Mouse (Mus musculus): ENCODE data around the gene Gm20219. TPM values are rescaled to one million over a fixed set of nuclear protein-coding genes. Genes with fewer than 3 reads are reported as not detected.

Gene Gm20219
- total and polyA plus RNA-seq, 3 experiments: 0.62 to 3.1 TPM; not detected in 1

DNA sequence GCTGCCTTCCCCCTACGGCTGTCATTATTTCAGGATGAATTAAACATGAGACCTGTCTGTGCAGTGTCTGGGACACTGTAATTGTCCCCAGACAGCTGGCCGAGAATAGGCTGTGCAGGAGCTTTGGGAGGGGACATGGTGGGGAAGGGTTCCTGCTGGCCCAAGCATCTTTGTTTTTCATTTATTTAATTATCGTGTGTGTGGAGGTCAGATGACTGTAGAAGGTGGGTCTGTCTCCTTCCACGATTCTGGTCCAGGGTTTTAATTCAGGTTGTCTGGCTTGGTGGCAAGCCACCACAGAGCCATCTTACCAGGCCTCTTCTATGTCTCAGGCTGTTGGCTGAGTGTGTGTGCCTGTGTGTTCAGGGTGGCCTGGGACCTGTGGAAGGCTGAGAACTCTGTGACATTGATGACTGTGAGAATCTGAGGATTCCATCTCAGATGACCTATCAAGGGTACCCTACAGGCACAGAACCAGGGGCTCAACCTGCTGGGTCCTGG is 5.5 kb downstream of the Gm20219 start:
- Histone ChIP-seq H3K9ac (ENCODE audit: control insufficient read depth, low read depth, low read length, poor library complexity, severe bottlenecking) (no peak overlapping the region), H3K9me3 (replicated peaks; ENCODE audit: insufficient read depth, low read length) (no peaks in the 10 kb centered on the region), H3K4me3 (ENCODE audit: control insufficient read depth in 1 of 2, insufficient read depth in 1 of 2, low read depth in 2 of 2, low read length in 2 of 2) (no peak overlapping the region), H3K27ac (ENCODE audit: control insufficient read depth, low read depth, low read length) (no peak overlapping the region), H3K4me1 (ENCODE audit: control insufficient read depth in 1 of 2, insufficient read depth in 2 of 2, low read length in 2 of 2) (0 out of 4 replicates have a peak, but pooled peaks cover 0 to 4% of the 10 kb centered on the region in 2 experiments), H3K79me2 (ENCODE audit: control insufficient read depth, insufficient read depth, low read length, poor library complexity) (no peaks in the 10 kb centered on the region), H3K36me3 (ENCODE audit: control insufficient read depth in 1 of 2, insufficient read depth in 2 of 2, low read length in 2 of 2) (no peaks in the 10 kb centered on the region), H3K27me3 (ENCODE audit: control insufficient read depth in 1 of 2, insufficient read depth in 2 of 2, low read length in 2 of 2) (no peaks in the 10 kb centered on the region)
- no peak for DNase-seq (ENCODE audit: low read depth, low spot score)
- TF ChIP-seq EP300 (IDR thresholded peaks at IDR 0.05; ENCODE audit: low read depth in 1 of 2, low read length in 2 of 2) (no peak), MAFK (IDR thresholded peaks at IDR 0.05; ENCODE audit: borderline replicate concordance, low read depth, low read length) (no peak), RCOR1 (IDR thresholded peaks at IDR 0.05; ENCODE audit: low read depth, low read length) (no peak), ZNF384 (IDR thresholded peaks at IDR 0.05; ENCODE audit: low read depth, low read length) (no peak), POLR2AphosphoS2 (IDR thresholded peaks at IDR 0.05; ENCODE audit: low read length) (no peak), TAL1 (IDR thresholded peaks at IDR 0.05; ENCODE audit: low read length) (no peak), GABPA (IDR thresholded peaks at IDR 0.05; ENCODE audit: low read depth, low read length) (no peak), HCFC1 (IDR thresholded peaks at IDR 0.05; ENCODE audit: low read depth, low read length) (no peak), TCF12 (IDR thresholded peaks at IDR 0.05; ENCODE audit: low read depth, low read length) (no peak), MAZ (IDR thresholded peaks at IDR 0.05; ENCODE audit: low read depth, low read length) (no peak), TBP (IDR thresholded peaks at IDR 0.05; ENCODE audit: low read depth, low read length) (no peak), ETS1 (IDR thresholded peaks at IDR 0.05; ENCODE audit: low read depth, low read length) (no peak), KAT2A (conservative IDR thresholded peaks at IDR 0.05; ENCODE audit: low read depth, low read length) (no peak), NRF1 (IDR thresholded peaks at IDR 0.05; ENCODE audit: insufficient read depth, low read depth, low read length, poor library complexity, severe bottlenecking) (no peak), POLR2A (IDR thresholded peaks at IDR 0.05; ENCODE audit: control insufficient read depth in 1 of 2, insufficient read depth in 1 of 2, low read depth in 1 of 2, low read length in 2 of 2, poor library complexity in 1 of 2) (no peak), UBTF (IDR thresholded peaks at IDR 0.05; ENCODE audit: borderline replicate concordance, insufficient read depth, low read depth, low read length) (no peak), CHD1 (IDR thresholded peaks at IDR 0.05; ENCODE audit: low read depth, low read length) (no peak)

DNA sequence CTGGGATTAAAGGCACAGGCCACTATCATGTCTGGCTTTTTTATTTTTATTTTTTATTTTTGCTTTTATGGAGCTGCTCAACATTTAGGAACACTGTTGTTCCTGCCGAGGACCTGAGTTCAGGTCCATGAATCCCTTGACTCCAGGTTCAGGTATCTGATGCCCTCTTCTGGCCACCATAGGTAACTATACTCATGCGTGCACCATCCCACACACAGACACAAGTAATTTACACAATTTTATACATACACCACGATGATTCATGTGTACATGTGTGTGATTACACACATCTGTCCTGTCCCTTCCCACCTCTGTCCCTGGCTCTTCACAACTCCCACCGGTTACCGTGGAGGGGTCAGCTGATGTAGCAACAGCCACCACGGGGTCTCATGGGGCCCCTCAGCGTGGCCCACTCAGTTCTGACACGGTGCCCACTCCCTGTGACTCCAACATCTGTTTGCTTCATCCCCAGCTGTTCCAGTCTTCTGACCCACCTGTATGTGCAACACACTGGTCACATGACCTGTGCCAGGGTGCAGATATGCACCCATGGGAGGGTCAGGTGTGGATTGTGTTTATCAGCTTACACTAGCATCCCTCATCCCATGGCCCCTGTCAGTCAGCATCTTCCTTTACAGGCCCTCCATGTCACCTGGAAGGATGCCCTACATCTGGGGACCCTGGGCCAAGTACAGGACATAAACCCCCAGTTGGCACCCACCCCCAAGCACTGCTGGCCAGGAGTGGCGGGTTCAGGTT is 6.2 kb downstream of the Gm20219 start:
- 0 out of 4 replicates have a peak, but pooled peaks cover 0 to 4% of the 10 kb centered on the region in 2 experiments for H3K4me1 ChIP-seq (ENCODE audit: control insufficient read depth in 1 of 2, insufficient read depth in 2 of 2, low read length in 2 of 2)
- no peaks in the 10 kb centered on the region for H3K36me3 ChIP-seq (ENCODE audit: control insufficient read depth in 1 of 2, insufficient read depth in 2 of 2, low read length in 2 of 2)
- no peaks in the 10 kb centered on the region for H3K79me2 ChIP-seq (ENCODE audit: control insufficient read depth, insufficient read depth, low read length, poor library complexity)
- H3K4me3 ChIP-seq (ENCODE audit: control insufficient read depth in 1 of 2, insufficient read depth in 1 of 2, low read depth in 2 of 2, low read length in 2 of 2): no peak overlapping the region
- TF ChIP-seq USF1 (IDR thresholded peaks at IDR 0.05; ENCODE audit: low read depth, low read length): peak; percentile 46; the same call in 1 of the 2 replicates
- peak; percentile 77 for TF ChIP-seq SMC3 (IDR thresholded peaks at IDR 0.05; ENCODE audit: low read depth, low read length)
- peak; percentile 78 for TF ChIP-seq ZC3H11A (IDR thresholded peaks at IDR 0.05; ENCODE audit: low read depth, low read length)
- TF ChIP-seq BHLHE40 (IDR thresholded peaks at IDR 0.05; ENCODE audit: borderline replicate concordance, low read depth, low read length): no peak
- TF ChIP-seq SIN3A (IDR thresholded peaks at IDR 0.05; ENCODE audit: low read length): 0 out of 2 replicates have a peak, but pooled peaks have one; percentile 30
- TF ChIP-seq MAFK (IDR thresholded peaks at IDR 0.05; ENCODE audit: borderline replicate concordance, low read depth, low read length): no peak
- TF ChIP-seq CTCF (IDR thresholded peaks at IDR 0.05 in 2 of 3, conservative IDR thresholded peaks at IDR 0.05 in 1 of 3; ENCODE audit: control insufficient read depth in 1 of 3, insufficient read depth in 1 of 3, low read depth in 2 of 3, low read length in 3 of 3, poor library complexity in 1 of 3, severe bottlenecking in 1 of 3): peak; percentile 59 to 73 (median 61)
- peak; percentile 75 for TF ChIP-seq RAD21 (IDR thresholded peaks at IDR 0.05; ENCODE audit: low read depth, low read length)
- 0 out of 2 replicates have a peak, but pooled peaks have one; percentile 11 for TF ChIP-seq ELF1 (IDR thresholded peaks at IDR 0.05; ENCODE audit: low read depth, low read length)
- no peak overlapping the region for H3K9ac ChIP-seq (ENCODE audit: control insufficient read depth, low read depth, low read length, poor library complexity, severe bottlenecking)
- H3K27ac ChIP-seq (ENCODE audit: control insufficient read depth, low read depth, low read length): no peak overlapping the region
- DNase-seq (ENCODE audit: low read depth, low spot score): peak; percentile 63
- H3K27me3 ChIP-seq (ENCODE audit: control insufficient read depth in 1 of 2, insufficient read depth in 2 of 2, low read length in 2 of 2): no peaks in the 10 kb centered on the region
- no peaks in the 10 kb centered on the region for H3K9me3 ChIP-seq (replicated peaks; ENCODE audit: insufficient read depth, low read length)

Measured in MEL (cell line).